8 mouse cellular contexts compared by ENCODE assay signal in the genomic region with DNA sequence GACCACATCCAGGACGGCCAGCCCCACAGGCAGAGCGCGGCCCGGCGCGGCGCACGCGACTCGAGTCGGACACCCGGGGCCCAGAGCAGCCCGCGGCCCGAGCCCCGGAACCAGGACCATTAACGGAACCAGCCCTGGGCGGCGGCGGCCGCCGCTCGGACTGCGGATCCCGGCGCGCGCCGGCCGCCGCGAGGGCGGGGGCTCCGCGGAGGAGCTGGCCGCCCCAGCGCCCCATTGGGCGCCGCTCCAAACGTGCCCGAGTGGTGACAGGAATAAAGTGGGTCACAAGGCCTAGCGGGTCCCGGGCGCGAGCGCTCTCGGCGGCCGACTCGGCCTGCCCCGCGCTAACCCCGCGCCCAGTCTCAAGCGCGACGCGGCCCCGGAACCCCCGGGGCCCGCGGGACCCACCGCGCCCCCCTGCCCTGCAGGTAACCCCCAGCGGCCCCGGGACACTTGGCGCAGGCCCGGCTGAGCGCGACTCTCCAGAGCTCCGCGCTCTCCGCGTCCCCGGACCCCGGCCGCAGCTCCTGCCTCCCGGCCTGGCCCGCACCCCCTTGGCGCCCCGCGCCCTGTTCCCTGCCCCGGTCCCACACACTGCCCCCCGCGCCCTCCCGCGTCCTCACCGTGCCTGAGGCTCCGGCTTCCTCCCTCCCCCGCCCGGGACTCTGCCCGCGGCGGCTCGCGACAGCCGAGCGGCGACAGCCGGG. TPM values are rescaled to one million over a fixed set of nuclear protein-coding genes. Genes with fewer than 3 reads are reported as not detected.
DNase-seq lines count a peak whose midpoint lies in the region; ATAC-seq lines count a peak whose summit lies in the region.

No protein-coding gene starts in this region.

- peaks cover 31% of the 10 kb centered on the region for H3K4me1 ChIP-seq in hindbrain, embryonic 13.5 days (replicated peaks)

- peak overlapping the region; percentile 84 for H3K4me2 ChIP-seq in hindbrain, embryonic 13.5 days

- 1% methylated on average over 63 of the region's 100 CpGs for WGBS in hindbrain, embryonic 13.5 days
- 1% methylated on average over 91 of the region's 100 CpGs for WGBS in macrophage (ENCODE audit: missing documents)

- no peaks in the 10 kb centered on the region for H3K36me3 ChIP-seq in hindbrain, embryonic 13.5 days
- no peaks in the 10 kb centered on the region for H3K36me3 ChIP-seq in macrophage (ENCODE audit: inconsistent target)

- H3K27me3 ChIP-seq in hindbrain, embryonic 13.5 days, result no peaks in the 10 kb centered on the region

- peak; percentile 80 for DNase-seq in NIH3T3 (ENCODE audit: low read depth)
- peak; percentile 84 for DNase-seq in cerebellum, adult 9-10 months
- peak; percentile 36 to 48 for DNase-seq in frontal cortex, postnatal 14 days (ENCODE audit: low spot score in 2 of 2)
- peak; percentile 72 to 77 for DNase-seq in left cerebral cortex, adult 18-20 months (ENCODE audit: low spot score in 2 of 2)
- peak; percentile 73 for DNase-seq in right cerebral cortex, adult 18-20 months
- peak; percentile 74 for DNase-seq in urinary bladder, adult 2 months (ENCODE audit: low spot score)

- peak overlapping the region; percentile 94 for H3K4me3 ChIP-seq in hindbrain, embryonic 13.5 days
- peak overlapping the region; percentile 44 for H3K4me3 ChIP-seq in macrophage (ENCODE audit: inconsistent target)

- peak overlapping the region; percentile 98 for H3K27ac ChIP-seq in hindbrain, embryonic 13.5 days
- no peak overlapping the region for H3K27ac ChIP-seq in macrophage

- ATAC-seq in hindbrain, embryonic 13.5 days (ENCODE audit: low FRiP score), result peak; percentile 89

- no peaks in the 10 kb centered on the region for H3K9me3 ChIP-seq in hindbrain, embryonic 13.5 days

- H3K79me2 ChIP-seq in macrophage (ENCODE audit: inconsistent target), result peaks cover 45% of the 10 kb centered on the region

- peak overlapping the region; percentile 94 for H3K9ac ChIP-seq in hindbrain, embryonic 13.5 days

RNA-seq across cellular contexts. Expression of a gene that starts 0.7 kb away (rescaled TPM):
- 14.5 and 15.6 TPM in 2 replicates for polyA plus RNA-seq in hindbrain, embryonic 13.5 days (2015; fragmentation: Nextera tagmentation; extraction: Ambion mirVana)
- 10 to 100 TPM; 55.2 to 55.7 TPM for total RNA-seq in left cerebral cortex, adult 18-20 months (2021)
- total RNA-seq in macrophage (2018; cell fraction: chromatin; rRNA removed), result 100 to 1,000 TPM in 21 of 26 experiments, 10 to 100 TPM in 5; 74.4 to 148 (median 116) TPM
- total RNA-seq in macrophage (2018; cell fraction: cytosol; rRNA removed), result 10 to 100 TPM; 12.1 to 23.1 (median 18.2) TPM
- 100 to 1,000 TPM in 2 of 26 experiments, 10 to 100 TPM in 24; 38.2 to 103 (median 72.0) TPM for total RNA-seq in macrophage (2018; cell fraction: nucleus; rRNA removed)
- polyA plus RNA-seq in macrophage (2018), result 9.7 to 14.2 TPM (median 11.7 TPM) in 3 replicates
- 12.7 and 14.5 TPM in 2 replicates for polyA plus RNA-seq in urinary bladder, adult 2 months (2012; rRNA removed)

RNA-seq across cellular contexts. Expression of a gene that starts 27.1 kb away (rescaled TPM):
- polyA plus RNA-seq in hindbrain, embryonic 13.5 days (2015; fragmentation: Nextera tagmentation; extraction: Ambion mirVana), result not detected in 2 replicates
- not detected for total RNA-seq in left cerebral cortex, adult 18-20 months (2021)
- not detected for total RNA-seq in macrophage (2018; cell fraction: chromatin; rRNA removed)
- total RNA-seq in macrophage (2018; cell fraction: cytosol; rRNA removed), result not detected
- total RNA-seq in macrophage (2018; cell fraction: nucleus; rRNA removed), result not detected
- not detected in 3 replicates for polyA plus RNA-seq in macrophage (2018)
- polyA plus RNA-seq in urinary bladder, adult 2 months (2012; rRNA removed), result not detected in 2 replicates

RNA-seq across cellular contexts. Expression of a gene that starts 59.7 kb away (rescaled TPM):
- 0.56 and 1.5 TPM in 2 replicates for polyA plus RNA-seq in hindbrain, embryonic 13.5 days (2015; fragmentation: Nextera tagmentation; extraction: Ambion mirVana)
- total RNA-seq in left cerebral cortex, adult 18-20 months (2021), result not detected
- not detected for total RNA-seq in macrophage (2018; cell fraction: chromatin; rRNA removed)
- total RNA-seq in macrophage (2018; cell fraction: cytosol; rRNA removed), result not detected
- not detected for total RNA-seq in macrophage (2018; cell fraction: nucleus; rRNA removed)
- polyA plus RNA-seq in macrophage (2018), result not detected in 3 replicates
- not detected in 2 replicates for polyA plus RNA-seq in urinary bladder, adult 2 months (2012; rRNA removed)
